Mouse (Mus musculus) lung, embryonic 16.5 days (tissue): ENCODE data around the gene Mcm3ap. TPM values are rescaled to one million over a fixed set of nuclear protein-coding genes. Genes with fewer than 3 reads are reported as not detected.

Experiments used
- ATAC-seq: fragments of 200-750 bp; cut with Nextera tagmentation; 2 replicates; pipeline ENCODE4 v1.8.0; 2017; ENCODE audit warnings: low read depth, mild to moderate bottlenecking, moderate library complexity
- H3K27ac ChIP-seq: fragments of 300-500 bp; sonication (generic); 2 replicates; pipeline ENCODE4 v1.5.1; 2014; ENCODE audit warnings: mild to moderate bottlenecking, control low read depth, low read length
- H3K27me3 ChIP-seq: fragments of 300-500 bp; sonication (generic); 2 replicates; pipeline ENCODE4 v1.6.1; 2014; ENCODE audit warnings: low read depth, low read length, mixed read lengths; ENCODE audit not compliant: control insufficient read depth, insufficient read depth
- H3K36me3 ChIP-seq: fragments of 300-500 bp; sonication (generic); 2 replicates; pipeline ENCODE4 v1.6.1; 2014; ENCODE audit warnings: low read length; ENCODE audit not compliant: control insufficient read depth, insufficient read depth
- H3K4me1 ChIP-seq: fragments of 300-500 bp; sonication (generic); replicated peaks from 2 replicates; pipeline ENCODE4 v1.6.1; 2014; ENCODE audit warnings: low read length, mixed read lengths; ENCODE audit not compliant: control insufficient read depth, insufficient read depth
- H3K4me2 ChIP-seq: fragments of 300-500 bp; sonication (generic); 2 replicates; pipeline ENCODE4 v1.6.1; 2014; ENCODE audit warnings: low read depth, low read length, control low read depth
- H3K4me3 ChIP-seq: fragments of 300-500 bp; sonication (generic); 2 replicates; pipeline ENCODE4 v1.5.1; 2014; ENCODE audit warnings: mild to moderate bottlenecking, low read length, control low read depth
- H3K9ac ChIP-seq: fragments of 300-500 bp; sonication (generic); 2 replicates; pipeline ENCODE4 v1.6.1; 2014; ENCODE audit warnings: low read length, control low read depth
- H3K9me3 ChIP-seq: fragments of 300-500 bp; sonication (generic); 2 replicates; pipeline ENCODE4 v1.6.1; 2016; ENCODE audit warnings: low read length; ENCODE audit not compliant: control insufficient read depth
- WGBS: fragments of 180-500 bp; shearing (Covaris S2); extraction: QIAGEN DNeasy Blood & Tissue Kit; methylation state at CpG from one replicate; pipeline ENCODE4 v1.1.7; 2014; 5-methylcytosine and 5-hydroxymethylcytosine counted together
- polyA plus RNA-seq: library from polyadenylated mRNA; unstranded; fragments of >200 nt; fragmentation: Nextera tagmentation; extraction: Ambion mirVana; gene quantifications from 2 replicates; pipeline ENCODE4 v1.2.1, GENCODE M21; 2015

Mcm3ap gene
- polyA plus RNA-seq, 1 experiment from 2014 or later = 56.4 TPM

DNA sequence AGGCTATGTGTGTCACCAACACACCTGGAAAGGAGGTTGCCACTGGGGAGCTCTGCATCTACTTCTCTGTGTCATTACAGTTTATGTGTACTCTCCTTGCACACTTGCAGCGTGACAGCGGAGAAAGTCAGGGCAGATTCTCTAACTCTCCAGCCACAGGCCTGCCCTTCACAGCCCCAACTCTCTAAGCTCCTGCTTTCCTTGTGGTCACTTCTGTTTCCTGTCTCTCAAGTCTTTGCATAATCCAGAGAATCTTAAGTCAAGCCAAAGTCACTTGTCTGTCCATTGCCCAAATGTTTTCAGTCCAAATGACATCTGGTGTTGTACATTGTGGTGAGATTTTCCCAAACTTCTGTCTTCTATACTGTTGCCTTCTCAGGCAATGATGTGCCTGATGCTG lies 17.6 kb downstream of the Mcm3ap start:
- no peaks in the 10 kb centered on the region for H3K27me3 ChIP-seq
- H3K27ac ChIP-seq = no peak overlapping the region
- H3K4me1 ChIP-seq = no peaks in the 10 kb centered on the region
- no peaks in the 10 kb centered on the region for H3K9me3 ChIP-seq
- 92% methylated on average over 2 of the region's 2 CpGs for WGBS
- no peak overlapping the region for H3K4me2 ChIP-seq
- no peak overlapping the region for H3K9ac ChIP-seq
- no peak for ATAC-seq
- H3K36me3 ChIP-seq = peaks cover 57% of the 10 kb centered on the region
- H3K4me3 ChIP-seq = no peak overlapping the region

GRCm38 (mm10) chr10:76488265-76488664 lies 19.5 kb downstream of the Mcm3ap start:
- Histone ChIP-seq H3K4me2 (no peak overlapping the region), H3K9me3 (no peaks in the 10 kb centered on the region), H3K4me3 (no peak overlapping the region), H3K27me3 (no peaks in the 10 kb centered on the region), H3K4me1 (no peaks in the 10 kb centered on the region), H3K27ac (no peak overlapping the region), H3K9ac (no peak overlapping the region), H3K36me3 (peaks cover 52% of the 10 kb centered on the region)
- no peak for ATAC-seq
- WGBS = 88% methylated on average over 8 of the region's 8 CpGs

GRCm38 (mm10) chr10:76489205-76489604 lies 20.5 kb downstream of the Mcm3ap start:
- WGBS = 74% methylated on average over 15 of the region's 15 CpGs
- Histone ChIP-seq H3K4me3 (no peak overlapping the region), H3K36me3 (peaks cover 47% of the 10 kb centered on the region), H3K27me3 (no peaks in the 10 kb centered on the region), H3K9ac (no peak overlapping the region), H3K4me1 (no peaks in the 10 kb centered on the region), H3K27ac (no peak overlapping the region), H3K9me3 (no peaks in the 10 kb centered on the region), H3K4me2 (no peak overlapping the region)
- no peak for ATAC-seq

GRCm38 (mm10) chr10:76493527-76493926 lies 24.8 kb downstream of the Mcm3ap start:
- WGBS = 73% methylated on average over 1 of the region's 1 CpGs
- H3K27ac ChIP-seq = no peak overlapping the region
- no peak overlapping the region for H3K4me3 ChIP-seq
- no peaks in the 10 kb centered on the region for H3K4me1 ChIP-seq
- H3K9ac ChIP-seq = no peak overlapping the region
- H3K4me2 ChIP-seq = no peak overlapping the region
- H3K27me3 ChIP-seq = no peaks in the 10 kb centered on the region
- H3K9me3 ChIP-seq = no peaks in the 10 kb centered on the region
- peaks cover 40% of the 10 kb centered on the region for H3K36me3 ChIP-seq
- no peak for ATAC-seq

DNA sequence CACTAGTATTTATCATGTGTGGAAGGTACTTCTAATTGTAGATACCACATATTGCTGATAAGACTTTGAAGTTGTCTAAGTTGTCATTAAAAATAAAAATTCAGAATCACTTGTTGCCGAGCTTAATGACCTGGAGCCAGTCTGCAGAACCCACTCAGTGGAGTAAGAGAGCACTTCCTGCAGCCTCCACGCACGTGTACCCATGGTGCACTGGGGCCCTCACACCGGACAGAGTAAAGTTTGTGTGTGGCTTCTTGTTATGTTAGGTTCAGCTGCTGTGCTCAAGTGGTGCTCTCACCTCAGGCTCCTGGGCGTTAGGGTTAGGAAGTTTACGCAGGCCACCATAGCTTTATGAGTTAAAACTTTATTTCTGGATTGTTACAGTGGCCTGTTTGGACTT lies 26.8 kb downstream of the Mcm3ap start:
- Histone ChIP-seq H3K9me3 (no peaks in the 10 kb centered on the region), H3K4me3 (no peak overlapping the region), H3K27me3 (no peaks in the 10 kb centered on the region), H3K9ac (no peak overlapping the region), H3K4me1 (no peaks in the 10 kb centered on the region), H3K36me3 (peaks cover 36% of the 10 kb centered on the region), H3K4me2 (no peak overlapping the region), H3K27ac (no peak overlapping the region)
- ATAC-seq = no peak
- 82% methylated on average over 6 of the region's 6 CpGs for WGBS

DNA sequence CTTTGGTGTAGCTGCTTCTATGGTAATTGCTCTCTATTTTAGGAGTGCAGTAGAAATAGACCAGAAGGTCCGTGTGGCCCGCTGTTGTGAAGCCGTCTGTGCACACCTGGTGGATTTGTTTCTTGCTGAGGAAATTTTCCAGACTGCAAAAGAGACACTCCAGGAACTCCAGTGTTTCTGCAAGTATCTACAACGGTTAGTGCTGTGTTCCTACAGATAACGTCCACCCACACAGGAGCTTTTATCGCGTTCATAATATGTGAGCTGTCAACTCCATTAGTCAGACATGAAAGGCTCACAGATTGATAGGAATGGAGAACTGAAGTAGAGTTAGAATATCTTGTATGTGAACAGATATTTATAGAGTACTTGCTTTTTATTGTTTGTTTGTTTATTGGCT lies 27.6 kb downstream of the Mcm3ap start:
- Histone ChIP-seq H3K4me3 (no peak overlapping the region), H3K27ac (no peak overlapping the region), H3K4me1 (no peaks in the 10 kb centered on the region), H3K9ac (no peak overlapping the region), H3K9me3 (no peaks in the 10 kb centered on the region), H3K4me2 (no peak overlapping the region), H3K36me3 (peaks cover 37% of the 10 kb centered on the region), H3K27me3 (no peaks in the 10 kb centered on the region)
- ATAC-seq = no peak
- 87% methylated on average over 7 of the region's 7 CpGs for WGBS

GRCm38 (mm10) chr10:76497522-76497921 lies 28.8 kb downstream of the Mcm3ap start:
- Histone ChIP-seq H3K36me3 (peaks cover 44% of the 10 kb centered on the region), H3K9me3 (no peaks in the 10 kb centered on the region), H3K9ac (no peak overlapping the region), H3K4me3 (no peak overlapping the region), H3K4me2 (no peak overlapping the region), H3K27ac (no peak overlapping the region), H3K27me3 (no peaks in the 10 kb centered on the region), H3K4me1 (no peaks in the 10 kb centered on the region)
- WGBS = 93% methylated on average over 4 of the region's 4 CpGs
- ATAC-seq = no peak

- WGBS = 66% methylated on average over 11 of the region's 11 CpGs
- no peaks in the 10 kb centered on the region for H3K9me3 ChIP-seq
- no peak overlapping the region for H3K9ac ChIP-seq
- H3K36me3 ChIP-seq = peaks cover 47% of the 10 kb centered on the region
- H3K27me3 ChIP-seq = no peaks in the 10 kb centered on the region
- ATAC-seq = no peak
- no peaks in the 10 kb centered on the region for H3K4me1 ChIP-seq
- no peak overlapping the region for H3K4me3 ChIP-seq
- no peak overlapping the region for H3K4me2 ChIP-seq
- no peak overlapping the region for H3K27ac ChIP-seq
Measured at GRCm38 (mm10) chr10:76504271-76504943, 35.7 kb downstream of the Mcm3ap start.

- H3K9ac ChIP-seq = no peak overlapping the region
- H3K36me3 ChIP-seq = peaks cover 43% of the 10 kb centered on the region
- ATAC-seq = no peak
- no peaks in the 10 kb centered on the region for H3K4me1 ChIP-seq
- H3K9me3 ChIP-seq = no peaks in the 10 kb centered on the region
- no peak overlapping the region for H3K27ac ChIP-seq
- H3K4me2 ChIP-seq = no peak overlapping the region
- H3K27me3 ChIP-seq = no peaks in the 10 kb centered on the region
- WGBS = 87% methylated on average over 7 of the region's 7 CpGs
- H3K4me3 ChIP-seq = no peak overlapping the region
Measured at GRCm38 (mm10) chr10:76505865-76506264, 37.1 kb downstream of the Mcm3ap start.
